Comparison of ENCODE assay signal across 15 mouse cellular contexts in the genomic region with DNA sequence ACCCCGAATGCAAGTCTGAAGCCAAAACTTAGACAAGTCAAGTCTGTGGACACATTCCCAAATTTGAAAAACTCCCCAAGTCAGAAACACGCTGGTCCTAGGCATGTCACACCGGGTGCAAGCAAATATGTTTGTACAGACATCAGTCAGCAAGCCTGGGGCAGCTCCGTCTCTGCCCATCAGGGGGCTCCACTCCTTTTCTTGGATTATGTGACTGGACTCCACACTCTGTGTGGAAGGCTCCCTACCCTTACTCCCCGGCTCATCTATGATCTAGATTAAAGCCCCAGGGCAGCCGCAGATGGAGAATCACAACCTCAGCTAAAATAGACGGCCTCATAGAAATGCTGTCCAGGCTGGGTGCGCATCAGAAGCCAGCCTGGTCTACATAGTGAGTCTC. TPM values are rescaled to one million over a fixed set of nuclear protein-coding genes. Genes with fewer than 3 reads are reported as not detected.
A peak's percentile ranks its signal among the peaks of the same experiment; 100 is the strongest.
DNase-seq lines count a peak whose midpoint lies in the region; ATAC-seq and TF ChIP-seq lines count a peak whose summit lies in the region.
"Had no signal": no experiment of that assay in that cellular context is flagged by ENCODE, and none has a peak within 500 bp of the region (broad histone marks: within the 10 kb centered on the region; RNA-seq: fewer than 3 reads in every experiment).

No protein-coding gene starts in this region.

- no peak; the same call in 1 of the 2 replicates for TF ChIP-seq RAD21 in MEL (IDR thresholded peaks at IDR 0.05; ENCODE audit: low read depth, low read length)

- no peak overlapping the region for H3K4me3 ChIP-seq in kidney, postnatal 0 days (replicated peaks; ENCODE audit: low read depth, low read length)
- H3K4me3 ChIP-seq in spleen, adult 2 months (ENCODE audit: extremely low read depth, insufficient read depth, insufficient read length) = no peak overlapping the region
- no peak overlapping the region for H3K4me3 ChIP-seq in MEL (ENCODE audit: control insufficient read depth in 1 of 2, insufficient read depth in 1 of 2, low read depth in 2 of 2, low read length in 2 of 2)
- no peak overlapping the region for H3K4me3 ChIP-seq in stomach, postnatal 0 days (ENCODE audit: low read depth, low read length)
- no peak overlapping the region for H3K4me3 ChIP-seq in forebrain, embryonic 16.5 days (replicated peaks; ENCODE audit: low read length)
- H3K4me3 ChIP-seq: forebrain, embryonic 13.5 days; kidney, embryonic 15.5 days; liver, embryonic 15.5 days; midbrain, embryonic 15.5 days had no signal

- 82% methylated on average over 8 of the region's 8 CpGs for WGBS in kidney, postnatal 0 days
- WGBS in spleen, adult 2 months = 86% methylated on average over 8 of the region's 8 CpGs
- WGBS in stomach, postnatal 0 days = 55% methylated on average over 8 of the region's 8 CpGs
- WGBS in forebrain, embryonic 16.5 days = 70% methylated on average over 8 of the region's 8 CpGs

- peak; percentile 10; the same call in 1 of the 2 replicates for TF ChIP-seq CTCF in kidney, postnatal 0 days (IDR thresholded peaks at IDR 0.05; ENCODE audit: low read depth)
- TF ChIP-seq CTCF in spleen, adult 2 months (IDR thresholded peaks at IDR 0.05; ENCODE audit: extremely low read depth, insufficient read depth, insufficient read length, insufficient replicate concordance) = peak; percentile 2; the same call in 1 of the 2 replicates
- TF ChIP-seq CTCF in MEL (IDR thresholded peaks at IDR 0.05 in 2 of 3, conservative IDR thresholded peaks at IDR 0.05 in 1 of 3; ENCODE audit: control insufficient read depth in 1 of 3, insufficient read depth in 1 of 3, low read depth in 2 of 3, low read length in 3 of 3, poor library complexity in 1 of 3, severe bottlenecking in 1 of 3) = peak; percentile 53 to 59 (median 55)
- peak; percentile 46 for TF ChIP-seq CTCF in stomach, postnatal 0 days (IDR thresholded peaks at IDR 0.05; ENCODE audit: low read depth)

- no peaks in the 10 kb centered on the region for H3K27me3 ChIP-seq in kidney, postnatal 0 days (ENCODE audit: insufficient read depth, low read length)
- H3K27me3 ChIP-seq in spleen, adult 2 months (ENCODE audit: control insufficient read depth, insufficient read depth, low read length) = peaks cover 3% of the 10 kb centered on the region; the same call in 1 of the 2 replicates
- no peaks in the 10 kb centered on the region for H3K27me3 ChIP-seq in MEL (ENCODE audit: control insufficient read depth in 1 of 2, insufficient read depth in 2 of 2, low read length in 2 of 2)
- no peaks in the 10 kb centered on the region for H3K27me3 ChIP-seq in stomach, postnatal 0 days (ENCODE audit: control insufficient read depth, insufficient read depth, low read length)
- peaks cover 5% of the 10 kb centered on the region; the same call in 1 of the 2 replicates for H3K27me3 ChIP-seq in forebrain, embryonic 16.5 days (replicated peaks; ENCODE audit: control insufficient read depth, insufficient read depth, low read length)

- no peak overlapping the region for H3K27ac ChIP-seq in kidney, postnatal 0 days
- H3K27ac ChIP-seq in spleen, adult 2 months (ENCODE audit: insufficient read depth, low read length) = no peak overlapping the region
- no peak overlapping the region for H3K27ac ChIP-seq in MEL (ENCODE audit: control insufficient read depth, low read depth, low read length)
- H3K27ac ChIP-seq in stomach, postnatal 0 days (replicated peaks) = no peak overlapping the region
- no peak overlapping the region for H3K27ac ChIP-seq in forebrain, embryonic 16.5 days (ENCODE audit: low read length)
- H3K27ac ChIP-seq: forebrain, embryonic 13.5 days; kidney, embryonic 15.5 days; liver, embryonic 15.5 days; midbrain, embryonic 15.5 days had no signal

- H3K9ac ChIP-seq in kidney, postnatal 0 days (ENCODE audit: low read depth, low read length) = no peak overlapping the region
- H3K9ac ChIP-seq in MEL (ENCODE audit: control insufficient read depth, low read depth, low read length, poor library complexity, severe bottlenecking) = no peak overlapping the region
- H3K9ac ChIP-seq in stomach, postnatal 0 days (ENCODE audit: low read length) = no peak overlapping the region
- H3K9ac ChIP-seq in forebrain, embryonic 16.5 days (replicated peaks; ENCODE audit: low read depth, low read length) = no peak overlapping the region
- H3K9ac ChIP-seq: forebrain, embryonic 13.5 days; kidney, embryonic 15.5 days; liver, embryonic 15.5 days; midbrain, embryonic 15.5 days had no signal

- H3K36me3 ChIP-seq in kidney, postnatal 0 days (ENCODE audit: insufficient read depth, low read length) = no peaks in the 10 kb centered on the region
- H3K36me3 ChIP-seq in spleen, adult 2 months (ENCODE audit: control insufficient read depth, insufficient read depth, low read length) = no peaks in the 10 kb centered on the region
- no peaks in the 10 kb centered on the region for H3K36me3 ChIP-seq in MEL (ENCODE audit: control insufficient read depth in 1 of 2, insufficient read depth in 2 of 2, low read length in 2 of 2)
- no peaks in the 10 kb centered on the region for H3K36me3 ChIP-seq in stomach, postnatal 0 days (ENCODE audit: control insufficient read depth, insufficient read depth, low read length)
- no peaks in the 10 kb centered on the region for H3K36me3 ChIP-seq in forebrain, embryonic 16.5 days (ENCODE audit: control insufficient read depth, insufficient read depth)
- H3K36me3 ChIP-seq: kidney, embryonic 15.5 days; liver, embryonic 15.5 days; midbrain, embryonic 15.5 days had no signal

- TF ChIP-seq POLR2A in spleen, adult 2 months (IDR thresholded peaks at IDR 0.05; ENCODE audit: low read depth, low read length) = no peak
- TF ChIP-seq POLR2A in MEL (IDR thresholded peaks at IDR 0.05; ENCODE audit: control insufficient read depth in 1 of 2, insufficient read depth in 1 of 2, low read depth in 1 of 2, low read length in 2 of 2, poor library complexity in 1 of 2) = no peak

- H3K4me2 ChIP-seq in kidney, postnatal 0 days (ENCODE audit: low read length) = no peak overlapping the region
- no peak overlapping the region for H3K4me2 ChIP-seq in stomach, postnatal 0 days (replicated peaks; ENCODE audit: low read depth)
- no peak overlapping the region for H3K4me2 ChIP-seq in forebrain, embryonic 16.5 days (ENCODE audit: low read length)
- H3K4me2 ChIP-seq: forebrain, embryonic 13.5 days; kidney, embryonic 15.5 days; liver, embryonic 15.5 days; midbrain, embryonic 15.5 days had no signal

- TF ChIP-seq EP300 in MEL (IDR thresholded peaks at IDR 0.05; ENCODE audit: low read depth in 1 of 2, low read length in 2 of 2) = no peak
- TF ChIP-seq EP300 in stomach, postnatal 0 days (optimal IDR thresholded peaks at IDR 0.05) = no peak

- DNase-seq in kidney, postnatal 0 days (ENCODE audit: low spot score) = no peak
- DNase-seq in kidney, postnatal 25 days = no peak
- no peak for DNase-seq in spleen, adult 2 months (ENCODE audit: low read depth in 1 of 2, low spot score in 2 of 2)
- DNase-seq in spleen, postnatal 4 days (ENCODE audit: low spot score in 2 of 2) = no peak
- peak; percentile 35 for DNase-seq in MEL (ENCODE audit: low read depth, low spot score)
- peak; percentile 33 for DNase-seq in stomach, postnatal 0 days (ENCODE audit: low spot score)
- no peak for DNase-seq in left cerebral cortex, adult 9 months (ENCODE audit: low spot score in 2 of 2)
- DNase-seq: adrenal gland, postnatal 14 days; cerebellum, adult 9-11 months; right cerebral cortex, postnatal 14 days had no signal

- no peak for ATAC-seq in kidney, postnatal 0 days (replicated peaks; ENCODE audit: low FRiP score, low read depth)
- no peak for ATAC-seq in stomach, postnatal 0 days (ENCODE audit: low FRiP score, low TSS enrichment)
- no peak for ATAC-seq in forebrain, embryonic 16.5 days
- ATAC-seq: forebrain, embryonic 13.5 days; midbrain, embryonic 15.5 days had no signal

- H3K4me1 ChIP-seq in kidney, postnatal 0 days (replicated peaks; ENCODE audit: insufficient read depth, low read length) = peaks cover 7% of the 10 kb centered on the region; the same call in 1 of the 2 replicates
- peaks cover 6% of the 10 kb centered on the region; the same call in 1 of the 2 replicates for H3K4me1 ChIP-seq in spleen, adult 2 months (ENCODE audit: control insufficient read depth, insufficient read depth, insufficient read length)
- no peaks in the 10 kb centered on the region for H3K4me1 ChIP-seq in MEL (ENCODE audit: control insufficient read depth in 1 of 2, insufficient read depth in 2 of 2, low read length in 2 of 2)
- no peaks in the 10 kb centered on the region for H3K4me1 ChIP-seq in stomach, postnatal 0 days (replicated peaks; ENCODE audit: control insufficient read depth, insufficient read depth)
- peaks cover 10% of the 10 kb centered on the region for H3K4me1 ChIP-seq in forebrain, embryonic 16.5 days (replicated peaks; ENCODE audit: control insufficient read depth, insufficient read depth, low read length)

- H3K9me3 ChIP-seq in kidney, postnatal 0 days (replicated peaks; ENCODE audit: low read length) = no peaks in the 10 kb centered on the region
- H3K9me3 ChIP-seq in MEL (replicated peaks; ENCODE audit: insufficient read depth, low read length) = no peaks in the 10 kb centered on the region
- no peaks in the 10 kb centered on the region for H3K9me3 ChIP-seq in stomach, postnatal 0 days (ENCODE audit: control insufficient read depth, low read length)
- H3K9me3 ChIP-seq in forebrain, embryonic 16.5 days (ENCODE audit: control insufficient read depth, low read length) = no peaks in the 10 kb centered on the region
- H3K9me3 ChIP-seq: forebrain, embryonic 13.5 days; kidney, embryonic 15.5 days; liver, embryonic 15.5 days; midbrain, embryonic 15.5 days had no signal

- no peaks in the 10 kb centered on the region for H3K79me2 ChIP-seq in MEL (ENCODE audit: control insufficient read depth, insufficient read depth, low read length, poor library complexity)

RNA-seq across cellular contexts. Expression of gene Gtf3a, which starts 32.2 kb away (rescaled TPM):
- 112 TPM in 2 replicates for polyA plus RNA-seq in kidney, postnatal 0 days (2015; fragmentation: Nextera tagmentation; extraction: Ambion mirVana)
- 40.5 and 74.9 TPM in 2 replicates for polyA plus RNA-seq in spleen, adult 2 months (2012; rRNA removed)
- total RNA-seq in MEL (2012; rRNA removed) = 173 and 177 TPM in 2 replicates
- polyA plus RNA-seq in MEL (2012; ENCODE audit: insufficient read depth in 1 of 2, insufficient read length in 2 of 2, low read depth in 1 of 2, low replicate concordance in 2 of 2, missing spikeins in 1 of 2) = 100 to 1,000 TPM in 1 of 2 experiments, not detected in 1; 204 TPM
- polyA plus RNA-seq in stomach, postnatal 0 days (2015; fragmentation: Nextera tagmentation; extraction: Ambion mirVana) = 67.9 and 70.4 TPM in 2 replicates
- polyA plus RNA-seq in forebrain, embryonic 16.5 days (2015; fragmentation: Nextera tagmentation; extraction: Ambion mirVana) = 118 and 123 TPM in 2 replicates

RNA-seq across cellular contexts. Expression of gene Mtif3, which starts 47.3 kb away (rescaled TPM):
- polyA plus RNA-seq in kidney, postnatal 0 days (2015; fragmentation: Nextera tagmentation; extraction: Ambion mirVana) = 30.6 and 32.3 TPM in 2 replicates
- polyA plus RNA-seq in spleen, adult 2 months (2012; rRNA removed) = 6.7 and 6.8 TPM in 2 replicates
- total RNA-seq in MEL (2012; rRNA removed) = 22.3 and 22.7 TPM in 2 replicates
- 10 to 100 TPM in 1 of 2 experiments, not detected in 1; 38.2 TPM for polyA plus RNA-seq in MEL (2012; ENCODE audit: insufficient read depth in 1 of 2, insufficient read length in 2 of 2, low read depth in 1 of 2, low replicate concordance in 2 of 2, missing spikeins in 1 of 2)
- polyA plus RNA-seq in stomach, postnatal 0 days (2015; fragmentation: Nextera tagmentation; extraction: Ambion mirVana) = 21.0 and 25.0 TPM in 2 replicates
- polyA plus RNA-seq in forebrain, embryonic 16.5 days (2015; fragmentation: Nextera tagmentation; extraction: Ambion mirVana) = 28.7 and 31.6 TPM in 2 replicates

Comparison
In these comparisons a context has a peak if more than half of its experiments do, and no peak if none do; other contexts are left out.
1. DNase-seq: peak in MEL (single experiment) and stomach, postnatal 0 days (single experiment); none in kidney, postnatal 0 days (single experiment), kidney, postnatal 25 days (0 of 2), spleen, adult 2 months (0 of 2), spleen, postnatal 4 days (0 of 2) and left cerebral cortex, adult 9 months (0 of 2).
2. CTCF ChIP-seq: peak in every context shown above with its lines; median percentile 55 in MEL; 46 in stomach, postnatal 0 days; 10 in kidney, postnatal 0 days; 2 in spleen, adult 2 months.